Mouse (Mus musculus): ENCODE results near the gene Ccdc24. TPM values are rescaled to one million over a fixed set of nuclear protein-coding genes. Genes with fewer than 3 reads are reported as not detected.

Ccdc24 gene
- polyA plus RNA-seq, 1 experiment from 2014 or later, result 0.74 TPM

- H3K27ac ChIP-seq (replicated peaks), result no peak overlapping the region
- H3K4me1 ChIP-seq, result peaks cover 22% of the 10 kb centered on the region
- H3K4me3 ChIP-seq, result peak overlapping the region; percentile 80
- peak overlapping the region; percentile 86 for H3K4me2 ChIP-seq
- H3K36me3 ChIP-seq, result peaks cover 39% of the 10 kb centered on the region
- ATAC-seq (ENCODE audit: extremely low read depth, insufficient number of reproducible peaks, low FRiP score, low TSS enrichment), result no peak
- no peaks in the 10 kb centered on the region for H3K9me3 ChIP-seq
- no peak overlapping the region for H3K9ac ChIP-seq
- H3K27me3 ChIP-seq (replicated peaks), result no peaks in the 10 kb centered on the region
- 89% methylated on average over 8 of the region's 8 CpGs for WGBS
These were observed 18.4 kb upstream of the Ccdc24 start for GRCm38 (mm10) chr4:117890750-117891149.

GRCm38 (mm10) chr4:117890031-117890430, 17.7 kb upstream of the Ccdc24 start:
- no peaks in the 10 kb centered on the region for H3K9me3 ChIP-seq
- 83% methylated on average over 14 of the region's 14 CpGs for WGBS

GRCm38 (mm10) chr4:117889471-117889870, 17.1 kb upstream of the Ccdc24 start:
- H3K9me3 ChIP-seq, result no peaks in the 10 kb centered on the region
- H3K27me3 ChIP-seq (replicated peaks), result no peaks in the 10 kb centered on the region
- 79% methylated on average over 15 of the region's 15 CpGs for WGBS
- no peak overlapping the region for H3K9ac ChIP-seq
- no peak overlapping the region for H3K27ac ChIP-seq (replicated peaks)
- H3K36me3 ChIP-seq, result peaks cover 39% of the 10 kb centered on the region
- peaks cover 24% of the 10 kb centered on the region for H3K4me1 ChIP-seq
- H3K4me3 ChIP-seq, result no peak overlapping the region
- no peak overlapping the region for H3K4me2 ChIP-seq
- ATAC-seq (ENCODE audit: extremely low read depth, insufficient number of reproducible peaks, low FRiP score, low TSS enrichment), result no peak

More at GRCm38 (mm10) chr4:117890031-117890430, 17.7 kb upstream of the Ccdc24 start:
- Histone ChIP-seq H3K27me3 (replicated peaks) (no peaks in the 10 kb centered on the region), H3K36me3 (peaks cover 39% of the 10 kb centered on the region), H3K9ac (no peak overlapping the region), H3K27ac (replicated peaks) (no peak overlapping the region), H3K4me3 (no peak overlapping the region), H3K4me2 (no peak overlapping the region), H3K4me1 (peaks cover 24% of the 10 kb centered on the region)
- ATAC-seq (ENCODE audit: extremely low read depth, insufficient number of reproducible peaks, low FRiP score, low TSS enrichment), result no peak

GRCm38 (mm10) chr4:117887920-117888319, 15.6 kb upstream of the Ccdc24 start:
- Histone ChIP-seq H3K9ac (peak overlapping the region; percentile 97; the same call in 1 of the 2 replicates), H3K4me1 (peaks cover 33% of the 10 kb centered on the region), H3K4me2 (peak overlapping the region; percentile 87), H3K36me3 (peaks cover 37% of the 10 kb centered on the region), H3K27ac (replicated peaks) (no peak overlapping the region), H3K27me3 (replicated peaks) (no peaks in the 10 kb centered on the region), H3K9me3 (no peaks in the 10 kb centered on the region), H3K4me3 (peak overlapping the region; percentile 99)
- no peak for ATAC-seq (ENCODE audit: extremely low read depth, insufficient number of reproducible peaks, low FRiP score, low TSS enrichment)
- WGBS, result 73% methylated on average over 2 of the region's 2 CpGs

GRCm38 (mm10) chr4:117887133-117887532, 14.8 kb upstream of the Ccdc24 start, which contains the start of gene Atp6v0b:
Gene Atp6v0b, minus strand, starts transcription at chr4:117887333.
- H3K9ac ChIP-seq, result peak within 1 kb of the TSS; percentile 97
- under 1% methylated on average over 37 of the region's 37 CpGs for WGBS
- no peaks in the 10 kb centered on the region for H3K27me3 ChIP-seq (replicated peaks)
- no peaks in the 10 kb centered on the region for H3K9me3 ChIP-seq
- H3K4me3 ChIP-seq, result peak within 1 kb of the TSS; percentile 99
- H3K4me2 ChIP-seq, result peak within 1 kb of the TSS; percentile 87
- H3K36me3 ChIP-seq, result peaks cover 37% of the 10 kb centered on the region
- peaks cover 37% of the 10 kb centered on the region for H3K4me1 ChIP-seq
- H3K27ac ChIP-seq (replicated peaks), result peak within 1 kb of the TSS; percentile 59
- peak; percentile 83 for ATAC-seq (ENCODE audit: extremely low read depth, insufficient number of reproducible peaks, low FRiP score, low TSS enrichment)

- Histone ChIP-seq H3K9me3 (no peaks in the 10 kb centered on the region), H3K9ac (peak overlapping the region; percentile 97), H3K4me2 (peak overlapping the region; percentile 87), H3K4me1 (peaks cover 37% of the 10 kb centered on the region), H3K4me3 (peak overlapping the region; percentile 99), H3K27me3 (replicated peaks) (no peaks in the 10 kb centered on the region), H3K27ac (replicated peaks) (peak overlapping the region; percentile 59), H3K36me3 (peaks cover 37% of the 10 kb centered on the region)
- 0 out of 2 replicates have a peak, but pooled peaks have one; percentile 2 for ATAC-seq (ENCODE audit: extremely low read depth, insufficient number of reproducible peaks, low FRiP score, low TSS enrichment)
- WGBS, result 3% methylated on average over 24 of the region's 24 CpGs
These were observed 14.3 kb upstream of the Ccdc24 start for GRCm38 (mm10) chr4:117886644-117887043.

- H3K4me1 ChIP-seq, result peaks cover 33% of the 10 kb centered on the region
- peak overlapping the region; percentile 97 for H3K9ac ChIP-seq
- ATAC-seq (ENCODE audit: extremely low read depth, insufficient number of reproducible peaks, low FRiP score, low TSS enrichment), result no peak
- H3K4me3 ChIP-seq, result peak overlapping the region; percentile 99
- 74% methylated on average over 9 of the region's 9 CpGs for WGBS
- no peaks in the 10 kb centered on the region for H3K9me3 ChIP-seq
- no peaks in the 10 kb centered on the region; the same call in 1 of the 2 replicates for H3K27me3 ChIP-seq (replicated peaks)
- H3K4me2 ChIP-seq, result peak overlapping the region; percentile 87
- peaks cover 38% of the 10 kb centered on the region for H3K36me3 ChIP-seq
- H3K27ac ChIP-seq (replicated peaks), result no peak overlapping the region
These were observed 13.6 kb upstream of the Ccdc24 start for GRCm38 (mm10) chr4:117885994-117886393.

- WGBS, result 91% methylated on average over 10 of the region's 10 CpGs
- no peak for ATAC-seq (ENCODE audit: extremely low read depth, insufficient number of reproducible peaks, low FRiP score, low TSS enrichment)
- peak overlapping the region; percentile 87; the same call in 1 of the 2 replicates for H3K4me2 ChIP-seq
- H3K9ac ChIP-seq, result no peak overlapping the region
- H3K4me1 ChIP-seq, result peaks cover 30% of the 10 kb centered on the region
- H3K27ac ChIP-seq (replicated peaks), result no peak overlapping the region
- peak overlapping the region; percentile 99; the same call in 1 of the 2 replicates for H3K4me3 ChIP-seq
- no peaks in the 10 kb centered on the region; the same call in 1 of the 2 replicates for H3K27me3 ChIP-seq (replicated peaks)
- no peaks in the 10 kb centered on the region for H3K9me3 ChIP-seq
- peaks cover 43% of the 10 kb centered on the region for H3K36me3 ChIP-seq
These were observed 12.7 kb upstream of the Ccdc24 start for GRCm38 (mm10) chr4:117885093-117885492.

GRCm38 (mm10) chr4:117884146-117884545, 11.8 kb upstream of the Ccdc24 start:
- H3K4me3 ChIP-seq, result peak overlapping the region; percentile 99
- H3K27ac ChIP-seq (replicated peaks), result no peak overlapping the region
- H3K9me3 ChIP-seq, result no peaks in the 10 kb centered on the region
- H3K9ac ChIP-seq, result peak overlapping the region; percentile 94; the same call in 1 of the 2 replicates
- 100% methylated on average over 1 of the region's 1 CpGs for WGBS
- peaks cover 30% of the 10 kb centered on the region for H3K4me1 ChIP-seq
- no peak for ATAC-seq (ENCODE audit: extremely low read depth, insufficient number of reproducible peaks, low FRiP score, low TSS enrichment)
- no peaks in the 10 kb centered on the region; the same call in 1 of the 2 replicates for H3K27me3 ChIP-seq (replicated peaks)
- H3K36me3 ChIP-seq, result peaks cover 34% of the 10 kb centered on the region
- peak overlapping the region; percentile 88 for H3K4me2 ChIP-seq

- Histone ChIP-seq H3K4me2 (peak within 1 kb of the TSS; percentile 88), H3K4me1 (peaks cover 35% of the 10 kb centered on the region), H3K4me3 (peak within 1 kb of the TSS; percentile 99), H3K9ac (peak within 1 kb of the TSS; percentile 94), H3K9me3 (no peaks in the 10 kb centered on the region), H3K27ac (replicated peaks) (peak within 1 kb of the TSS; percentile 66), H3K36me3 (peaks cover 38% of the 10 kb centered on the region), H3K27me3 (replicated peaks) (no peaks in the 10 kb centered on the region; the same call in 1 of the 2 replicates)
- under 1% methylated on average over 81 of the region's 103 CpGs for WGBS
- ATAC-seq (ENCODE audit: extremely low read depth, insufficient number of reproducible peaks, low FRiP score, low TSS enrichment), result peak; percentile 30
These were observed 10.6 kb upstream of the Ccdc24 start, which contains the start of gene B4galt2 for GRCm38 (mm10) chr4:117882701-117883691. Gene B4galt2, minus strand, starts transcription at chr4:117883487.

- Histone ChIP-seq H3K27me3 (replicated peaks) (no peaks in the 10 kb centered on the region; the same call in 1 of the 2 replicates), H3K4me1 (peaks cover 16% of the 10 kb centered on the region), H3K9me3 (no peaks in the 10 kb centered on the region), H3K36me3 (peaks cover 55% of the 10 kb centered on the region), H3K4me3 (no peak overlapping the region), H3K27ac (replicated peaks) (no peak overlapping the region), H3K9ac (0 out of 2 replicates have a peak overlapping the region, but pooled peaks have one; percentile 16), H3K4me2 (no peak overlapping the region)
- ATAC-seq (ENCODE audit: extremely low read depth, insufficient number of reproducible peaks, low FRiP score, low TSS enrichment), result no peak
- 61% methylated on average over 5 of the region's 5 CpGs for WGBS
These were observed 6.3 kb upstream of the Ccdc24 start for GRCm38 (mm10) chr4:117878703-117879102.
